Mouse (Mus musculus): ENCODE measurements at regions not wholly inside any gene's neighbourhood (a gene's known extent, or its start where the extent isn't known, plus 50 kb on each side); places are given as distances from the start of the nearest gene placed in this dataset.
"Not testable (repeated sequence)": the region's sequence is repeated elsewhere in the genome, so short reads cannot be mapped to it uniquely, and the experiment has no call there.

GRCm38 (mm10) chr12:8410410-8411341 is 89.1 kb downstream of the Rhob start:
- no peak for DNase-seq

DNA sequence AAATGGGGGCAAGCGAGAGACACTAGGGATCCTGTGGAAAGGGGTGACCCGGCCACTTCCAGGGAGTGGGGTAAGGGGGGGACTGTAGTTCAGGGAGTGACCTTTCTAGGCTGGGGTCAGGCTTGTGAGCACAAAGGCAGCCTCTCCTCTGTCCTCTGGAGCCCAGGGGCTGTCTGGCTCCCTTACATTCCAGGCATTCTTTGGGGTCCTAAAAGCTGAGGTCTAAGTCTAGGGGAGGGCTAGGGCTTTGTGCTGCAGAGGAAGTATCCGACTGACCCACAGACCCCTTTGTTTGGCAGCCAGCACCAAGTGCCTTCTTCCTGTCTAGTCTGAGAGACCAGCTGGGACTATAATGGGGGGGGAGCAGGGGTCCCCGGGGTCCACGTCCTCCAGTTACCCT is 88.9 kb downstream of the Hs1bp3 start:
- DNase-seq = no peak

GRCm38 (mm10) chr12:8401376-8401775 is 88.1 kb downstream of the Hs1bp3 start:
- no peak for DNase-seq

GRCm38 (mm10) chr12:8400345-8401130 is 87.3 kb downstream of the Hs1bp3 start:
- DNase-seq = no peak

- no peak for DNase-seq
Observed at GRCm38 (mm10) chr12:8398852-8399251, 85.6 kb downstream of the Hs1bp3 start.

DNA sequence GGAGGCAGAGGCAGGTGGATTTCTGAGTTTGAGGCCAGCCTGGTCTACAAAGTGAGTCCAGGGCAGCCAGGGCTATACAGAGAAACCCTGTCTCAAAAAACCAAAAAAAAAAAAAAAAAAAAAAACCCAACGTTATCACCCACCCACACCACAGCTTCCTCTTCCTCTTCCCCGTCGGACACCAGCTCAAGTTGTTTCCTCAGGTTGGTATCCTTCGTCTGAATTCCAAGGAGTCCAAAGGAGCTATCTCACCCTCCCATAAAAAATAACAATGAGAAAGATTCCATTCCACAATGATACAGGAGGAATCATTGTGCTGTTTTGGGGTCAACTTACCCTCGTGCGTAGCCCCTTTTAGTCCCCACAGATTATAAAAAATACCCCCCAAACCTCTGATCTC is 83.2 kb downstream of the Hs1bp3 start:
- DNase-seq = not testable (repeated sequence)

DNA sequence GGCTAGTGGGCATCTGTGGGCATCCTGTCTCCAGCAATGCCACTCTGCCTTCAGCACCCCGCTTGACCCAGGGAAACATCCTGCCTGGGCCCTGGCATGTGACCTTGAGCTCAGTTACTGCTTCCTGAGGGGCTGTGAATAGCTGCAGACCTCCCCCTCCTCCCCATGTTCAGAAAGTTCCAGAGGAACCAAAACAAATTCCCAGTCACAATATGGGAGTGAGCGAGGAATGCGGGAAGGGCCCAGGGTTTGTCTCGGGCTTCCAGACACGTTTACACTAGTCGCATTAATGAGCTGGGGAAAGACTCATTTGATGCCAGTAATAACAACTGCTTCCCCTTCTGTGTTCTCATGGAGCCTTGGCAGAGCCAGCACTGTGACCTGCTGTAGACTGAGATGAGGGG is 81.7 kb downstream of the Hs1bp3 start:
- DNase-seq = peak; percentile 62 to 69

- DNase-seq = no peak
Observed at GRCm38 (mm10) chr12:8393976-8394375, 80.7 kb downstream of the Hs1bp3 start.

Measured in lung, adult 18-20 months (tissue).